Mouse (Mus musculus): Measurements from ENCODE around the gene Slc48a1. TPM values are rescaled to one million over a fixed set of nuclear protein-coding genes. Genes with fewer than 3 reads are reported as not detected.
A peak's percentile ranks its signal among the peaks of the same experiment; 100 is the strongest.

Gene Slc48a1
- polyA plus RNA-seq, 1 experiment from 2014 or later, result 89.5 TPM

- ATAC-seq (ENCODE audit: low read depth) (no peak), DNase-seq (no peak)
- Histone ChIP-seq H3K27ac (no peak overlapping the region), H3K9me3 (replicated peaks) (no peaks in the 10 kb centered on the region), H3K4me1 (replicated peaks) (peaks cover 27% of the 10 kb centered on the region), H3K4me2 (no peak overlapping the region), H3K4me3 (replicated peaks) (no peak overlapping the region), H3K9ac (no peak overlapping the region), H3K36me3 (no peaks in the 10 kb centered on the region), H3K27me3 (peaks cover 4% of the 10 kb centered on the region; the same call in 1 of the 2 replicates)
- WGBS (ENCODE audit: insufficient replicate concordance), result 74% methylated on average over 5 of the region's 5 CpGs
Measured at GRCm38 (mm10) chr15:97752491-97752890, 25.8 kb upstream of the Slc48a1 start.

- ATAC-seq (ENCODE audit: low read depth), result no peak
- H3K27ac ChIP-seq, result no peak overlapping the region
- H3K9me3 ChIP-seq (replicated peaks), result no peaks in the 10 kb centered on the region
- H3K27me3 ChIP-seq, result peaks cover 4% of the 10 kb centered on the region; the same call in 1 of the 2 replicates
- no peak for DNase-seq
- WGBS (ENCODE audit: insufficient replicate concordance), result 57% methylated on average over 6 of the region's 6 CpGs
- H3K4me1 ChIP-seq (replicated peaks), result peaks cover 8% of the 10 kb centered on the region
- H3K4me2 ChIP-seq, result no peak overlapping the region
- no peak overlapping the region for H3K4me3 ChIP-seq (replicated peaks)
- no peaks in the 10 kb centered on the region for H3K36me3 ChIP-seq
- no peak overlapping the region for H3K9ac ChIP-seq
Measured at GRCm38 (mm10) chr15:97754476-97754875, 23.8 kb upstream of the Slc48a1 start.

DNA sequence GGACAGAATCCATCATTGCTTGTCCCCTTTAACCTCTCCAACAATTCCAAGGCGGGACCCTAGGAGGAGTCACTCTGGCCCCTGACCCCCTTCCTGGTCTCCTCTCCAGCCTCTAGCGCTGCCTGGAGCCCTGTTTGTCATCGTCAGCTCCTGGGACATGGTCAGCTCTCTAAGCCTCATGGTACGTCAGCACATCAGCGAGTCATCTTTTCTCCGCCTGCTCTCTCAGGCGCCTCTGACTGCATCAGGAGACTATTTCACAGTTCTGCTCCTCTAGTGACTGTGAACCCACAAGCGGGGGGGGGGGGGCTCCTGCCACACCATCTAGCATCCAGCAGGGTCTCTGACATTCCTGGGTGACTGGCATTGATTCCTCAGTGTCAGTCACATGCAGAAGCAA, 23.0 kb upstream of the Slc48a1 start:
- H3K36me3 ChIP-seq, result no peaks in the 10 kb centered on the region
- no peak overlapping the region for H3K27ac ChIP-seq
- no peak overlapping the region for H3K4me3 ChIP-seq (replicated peaks)
- H3K9me3 ChIP-seq (replicated peaks), result no peaks in the 10 kb centered on the region
- WGBS (ENCODE audit: insufficient replicate concordance), result 59% methylated on average over 8 of the region's 8 CpGs
- peaks cover 4% of the 10 kb centered on the region; the same call in 1 of the 2 replicates for H3K27me3 ChIP-seq
- no peak overlapping the region for H3K4me2 ChIP-seq
- peaks cover 12% of the 10 kb centered on the region for H3K4me1 ChIP-seq (replicated peaks)
- DNase-seq (no peak), ATAC-seq (ENCODE audit: low read depth) (no peak; the same call in 1 of the 2 replicates)
- no peak overlapping the region for H3K9ac ChIP-seq

DNA sequence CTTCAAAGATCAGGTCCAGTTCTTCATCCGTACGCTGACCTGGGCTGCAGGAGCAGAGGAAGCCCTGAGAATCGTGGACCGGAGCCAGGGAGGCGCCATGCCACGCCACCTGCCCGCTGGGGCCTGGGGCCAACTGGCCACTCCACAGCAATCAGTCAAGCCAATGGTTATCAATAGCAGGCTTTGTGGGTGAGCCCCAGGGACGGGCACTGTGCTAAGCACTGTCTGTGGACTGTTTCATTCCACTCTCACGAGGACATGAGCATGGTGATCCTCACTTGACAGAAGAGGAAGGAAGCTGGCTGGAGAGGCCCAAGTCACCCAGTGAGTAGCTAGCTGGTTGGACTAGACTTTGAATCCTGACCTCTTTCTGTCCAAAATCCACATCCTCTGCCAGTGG, 18.3 kb upstream of the Slc48a1 start:
- peaks cover 16% of the 10 kb centered on the region for H3K27me3 ChIP-seq
- H3K4me2 ChIP-seq, result no peak overlapping the region
- H3K4me3 ChIP-seq (replicated peaks), result no peak overlapping the region
- WGBS (ENCODE audit: insufficient replicate concordance), result 63% methylated on average over 9 of the region's 9 CpGs
- no peak overlapping the region for H3K9ac ChIP-seq
- DNase-seq, result no peak
- no peak for ATAC-seq (ENCODE audit: low read depth)
- H3K9me3 ChIP-seq (replicated peaks), result no peaks in the 10 kb centered on the region
- peaks cover 8% of the 10 kb centered on the region; the same call in 1 of the 2 replicates for H3K4me1 ChIP-seq (replicated peaks)
- no peak overlapping the region for H3K27ac ChIP-seq
- H3K36me3 ChIP-seq, result no peaks in the 10 kb centered on the region

DNA sequence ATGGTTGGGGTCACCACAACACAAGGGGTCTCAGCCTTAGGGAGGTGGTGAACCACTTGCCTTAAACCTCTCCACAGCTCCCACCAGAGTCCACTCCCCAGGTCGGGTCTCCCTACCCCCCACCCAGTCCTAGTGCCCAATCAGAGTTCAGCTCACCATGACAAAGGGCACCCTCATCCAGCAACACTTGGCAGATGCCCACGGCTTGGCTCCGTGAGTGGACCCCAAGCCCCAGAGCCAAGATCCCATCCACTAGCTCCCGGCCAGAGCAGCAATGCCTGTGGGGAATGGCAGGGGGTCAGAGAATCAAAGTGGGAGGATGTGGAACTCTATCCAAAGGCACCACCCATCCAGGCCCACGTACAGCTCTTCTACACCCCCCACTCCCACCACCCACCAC, 17.4 kb upstream of the Slc48a1 start:
- Histone ChIP-seq H3K4me1 (replicated peaks) (peaks cover 8% of the 10 kb centered on the region; the same call in 1 of the 2 replicates), H3K9ac (no peak overlapping the region), H3K27ac (no peak overlapping the region), H3K27me3 (peaks cover 26% of the 10 kb centered on the region), H3K4me2 (peak overlapping the region; percentile 14; the same call in 1 of the 2 replicates), H3K9me3 (replicated peaks) (no peaks in the 10 kb centered on the region), H3K36me3 (no peaks in the 10 kb centered on the region), H3K4me3 (replicated peaks) (no peak overlapping the region)
- DNase-seq (no peak), ATAC-seq (ENCODE audit: low read depth) (no peak)
- 55% methylated on average over 5 of the region's 5 CpGs for WGBS (ENCODE audit: insufficient replicate concordance)

- peaks cover 31% of the 10 kb centered on the region for H3K27me3 ChIP-seq
- no peak overlapping the region for H3K4me3 ChIP-seq (replicated peaks)
- H3K4me1 ChIP-seq (replicated peaks), result peaks cover 8% of the 10 kb centered on the region; the same call in 1 of the 2 replicates
- DNase-seq (no peak), ATAC-seq (ENCODE audit: low read depth) (peak; percentile 28; the same call in 1 of the 2 replicates)
- H3K27ac ChIP-seq, result no peak overlapping the region
- H3K9me3 ChIP-seq (replicated peaks), result no peaks in the 10 kb centered on the region
- 66% methylated on average over 13 of the region's 13 CpGs for WGBS (ENCODE audit: insufficient replicate concordance)
- H3K4me2 ChIP-seq, result peak overlapping the region; percentile 14; the same call in 1 of the 2 replicates
- no peaks in the 10 kb centered on the region for H3K36me3 ChIP-seq
- no peak overlapping the region for H3K9ac ChIP-seq
Measured at GRCm38 (mm10) chr15:97761438-97761837, 16.9 kb upstream of the Slc48a1 start.

DNA sequence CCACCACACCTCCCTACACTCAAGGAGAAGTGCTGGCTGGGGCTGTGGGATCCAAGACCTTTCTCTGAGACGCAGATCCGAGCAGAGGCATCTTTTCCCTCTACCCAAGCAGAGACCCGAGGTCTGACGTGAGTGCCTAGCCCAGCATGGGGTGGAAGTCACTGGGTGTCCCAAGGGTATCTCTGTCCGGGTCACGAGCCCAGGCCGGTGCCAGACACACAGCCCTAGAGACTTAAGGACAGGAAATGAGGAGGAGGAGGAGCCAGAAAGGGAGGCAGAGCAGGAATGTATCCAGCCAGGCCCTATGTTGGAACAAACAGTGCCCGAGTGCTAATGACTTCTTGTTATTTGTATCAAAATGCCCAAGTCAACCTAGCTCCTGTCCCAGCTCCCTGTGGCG, 15.6 kb upstream of the Slc48a1 start:
- H3K4me2 ChIP-seq, result no peak overlapping the region
- H3K4me1 ChIP-seq (replicated peaks), result peaks cover 20% of the 10 kb centered on the region
- H3K36me3 ChIP-seq, result no peaks in the 10 kb centered on the region
- ATAC-seq (ENCODE audit: low read depth) (no peak), DNase-seq (no peak)
- WGBS (ENCODE audit: insufficient replicate concordance), result 58% methylated on average over 9 of the region's 9 CpGs
- H3K9me3 ChIP-seq (replicated peaks), result no peaks in the 10 kb centered on the region
- peaks cover 40% of the 10 kb centered on the region for H3K27me3 ChIP-seq
- H3K4me3 ChIP-seq (replicated peaks), result no peak overlapping the region
- no peak overlapping the region for H3K27ac ChIP-seq
- H3K9ac ChIP-seq, result no peak overlapping the region

DNA sequence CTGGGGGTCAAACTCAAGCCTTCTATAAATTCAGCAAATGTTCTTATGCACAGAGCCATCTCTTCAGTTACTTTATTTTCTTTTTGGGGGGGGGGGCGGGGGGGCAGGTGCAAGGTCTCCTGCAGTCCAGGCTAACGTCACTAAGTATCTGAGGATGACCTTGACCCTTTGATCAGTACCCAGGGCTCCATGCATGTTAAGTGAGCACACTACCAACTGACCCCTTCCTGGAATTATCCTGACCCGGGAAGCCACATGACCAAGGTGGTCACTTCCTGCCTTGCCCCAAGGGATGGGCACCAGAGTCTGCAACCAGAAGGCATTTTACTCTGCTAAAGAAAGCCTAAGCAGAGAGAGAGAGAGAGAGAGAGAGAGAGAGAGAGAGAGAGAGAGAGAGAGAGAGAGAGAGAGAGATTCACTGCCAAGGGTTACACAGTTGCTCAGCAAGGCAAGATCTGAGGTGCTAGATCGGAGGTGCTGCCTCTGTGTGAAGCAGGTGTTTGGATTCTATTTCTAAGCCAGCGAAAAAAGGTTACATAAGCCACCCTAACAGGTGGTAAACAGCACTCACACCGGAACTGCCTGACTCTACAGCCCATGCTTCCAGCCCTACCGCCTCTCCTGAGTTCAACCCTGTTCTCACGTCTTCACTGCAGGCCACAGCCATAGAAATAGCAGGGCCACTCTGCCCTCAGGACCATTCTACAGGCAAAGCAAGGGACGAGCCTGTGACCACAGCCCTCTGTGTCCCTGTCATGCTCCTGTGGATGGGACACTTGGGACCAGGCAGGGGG, 14.9 kb upstream of the Slc48a1 start:
- ATAC-seq (ENCODE audit: low read depth) (no peak), DNase-seq (no peak)
- peaks cover 47% of the 10 kb centered on the region for H3K27me3 ChIP-seq
- H3K36me3 ChIP-seq, result no peaks in the 10 kb centered on the region
- H3K27ac ChIP-seq, result no peak overlapping the region
- H3K9ac ChIP-seq, result no peak overlapping the region
- H3K4me3 ChIP-seq (replicated peaks), result no peak overlapping the region
- no peak overlapping the region for H3K4me2 ChIP-seq
- no peaks in the 10 kb centered on the region for H3K9me3 ChIP-seq (replicated peaks)
- H3K4me1 ChIP-seq (replicated peaks), result peaks cover 24% of the 10 kb centered on the region
- WGBS (ENCODE audit: insufficient replicate concordance), result 50% methylated on average over 9 of the region's 9 CpGs

DNA sequence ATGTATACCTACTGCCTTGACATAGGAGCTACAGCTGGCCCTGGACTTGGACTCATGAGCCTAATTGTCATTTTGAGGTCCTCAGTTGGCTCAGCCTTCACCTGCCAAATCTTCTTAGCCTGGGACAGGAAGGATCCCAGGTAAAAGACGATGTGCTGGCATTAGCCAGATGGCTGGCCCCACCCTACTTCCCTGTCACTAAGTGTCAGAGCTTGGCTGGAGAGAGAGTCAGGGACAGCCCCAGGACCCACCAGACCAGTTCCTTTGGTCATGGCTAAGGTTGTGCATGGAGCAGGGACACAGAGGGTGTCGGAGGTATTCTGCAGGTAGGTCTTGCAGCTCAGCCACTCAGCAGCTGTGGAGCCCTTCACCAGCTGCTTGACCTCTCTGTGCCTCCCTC, 13.8 kb upstream of the Slc48a1 start:
- H3K4me3 ChIP-seq (replicated peaks), result no peak overlapping the region
- peaks cover 24% of the 10 kb centered on the region for H3K4me1 ChIP-seq (replicated peaks)
- no peaks in the 10 kb centered on the region for H3K9me3 ChIP-seq (replicated peaks)
- peaks cover 58% of the 10 kb centered on the region for H3K27me3 ChIP-seq
- WGBS (ENCODE audit: insufficient replicate concordance), result 64% methylated on average over 2 of the region's 2 CpGs
- H3K27ac ChIP-seq, result no peak overlapping the region
- H3K36me3 ChIP-seq, result no peaks in the 10 kb centered on the region
- ATAC-seq (ENCODE audit: low read depth) (no peak), DNase-seq (no peak)
- no peak overlapping the region for H3K4me2 ChIP-seq
- no peak overlapping the region for H3K9ac ChIP-seq

DNA sequence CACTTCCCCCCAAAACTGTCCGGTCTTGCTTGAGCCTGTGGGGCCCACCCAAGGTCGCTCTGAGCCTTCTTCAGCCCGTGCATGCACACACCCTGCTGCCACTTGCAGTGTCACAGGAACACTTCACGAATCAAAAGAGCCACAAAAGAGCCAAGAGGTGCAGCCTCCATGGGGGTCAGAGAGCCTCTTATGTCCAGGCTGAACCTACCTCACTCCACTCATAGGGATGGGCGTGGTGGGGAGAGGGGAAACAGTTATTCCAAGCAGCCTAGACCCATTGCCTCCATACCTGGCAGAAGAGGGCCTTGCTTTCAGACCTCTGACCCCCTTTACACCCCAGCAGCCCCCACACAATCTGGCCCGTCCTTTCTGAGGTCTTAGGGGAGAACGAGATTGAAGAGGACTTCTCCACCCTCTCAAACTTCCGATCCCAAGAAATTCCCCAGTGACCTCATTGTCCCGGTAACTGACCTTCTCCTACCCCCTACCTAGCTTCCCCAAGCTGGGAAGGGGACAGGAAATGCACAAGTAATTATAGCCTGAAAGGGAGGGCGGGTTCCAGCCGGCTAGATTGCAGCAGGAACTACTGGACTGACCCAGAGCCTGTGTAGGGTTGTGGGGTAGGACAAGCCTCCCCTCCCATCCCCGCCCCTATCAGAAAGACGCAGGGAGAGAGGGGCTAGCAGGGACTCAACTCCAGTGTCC, 13.1 kb upstream of the Slc48a1 start:
- no peak for ATAC-seq (ENCODE audit: low read depth)
- H3K27ac ChIP-seq, result no peak overlapping the region
- H3K36me3 ChIP-seq, result no peaks in the 10 kb centered on the region
- DNase-seq, result no peak
- no peak overlapping the region for H3K4me3 ChIP-seq (replicated peaks)
- H3K4me1 ChIP-seq (replicated peaks), result peaks cover 19% of the 10 kb centered on the region
- H3K27me3 ChIP-seq, result peaks cover 64% of the 10 kb centered on the region
- H3K4me2 ChIP-seq, result no peak overlapping the region
- H3K9ac ChIP-seq, result no peak overlapping the region
- 33% methylated on average over 13 of the region's 13 CpGs for WGBS (ENCODE audit: insufficient replicate concordance)
- H3K9me3 ChIP-seq (replicated peaks), result no peaks in the 10 kb centered on the region

DNA sequence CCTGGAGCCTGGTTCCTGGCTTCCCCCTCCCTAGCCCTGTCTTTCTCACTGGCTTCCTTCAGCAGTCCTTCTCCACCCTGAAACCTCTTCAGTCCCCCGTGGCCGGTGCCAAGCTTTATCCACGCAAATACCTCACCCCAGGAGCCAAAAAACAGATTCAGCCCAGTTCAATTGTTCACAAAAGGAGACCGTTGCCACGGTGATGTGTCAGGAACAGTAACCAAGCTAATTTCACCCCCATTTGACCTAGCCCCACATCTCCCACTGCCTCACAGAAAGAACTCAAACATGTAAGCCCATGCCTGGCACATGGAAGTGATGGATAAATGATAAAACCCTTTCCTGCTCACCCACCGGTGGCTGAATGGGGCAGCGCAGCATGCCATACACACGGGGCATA, 12.1 kb upstream of the Slc48a1 start:
- Histone ChIP-seq H3K9ac (no peak overlapping the region), H3K4me3 (replicated peaks) (peak overlapping the region; percentile 51), H3K27ac (no peak overlapping the region), H3K4me2 (peak overlapping the region; percentile 71), H3K9me3 (replicated peaks) (no peaks in the 10 kb centered on the region), H3K4me1 (replicated peaks) (peaks cover 16% of the 10 kb centered on the region), H3K36me3 (no peaks in the 10 kb centered on the region), H3K27me3 (peaks cover 74% of the 10 kb centered on the region)
- WGBS (ENCODE audit: insufficient replicate concordance), result 24% methylated on average over 8 of the region's 8 CpGs
- no peak for DNase-seq
- ATAC-seq (ENCODE audit: low read depth), result no peak
